Mouse (Mus musculus): ENCODE data around the gene Maco1.
A peak's percentile ranks its signal among the peaks of the same experiment; 100 is the strongest.

The Maco1 gene

DNA sequence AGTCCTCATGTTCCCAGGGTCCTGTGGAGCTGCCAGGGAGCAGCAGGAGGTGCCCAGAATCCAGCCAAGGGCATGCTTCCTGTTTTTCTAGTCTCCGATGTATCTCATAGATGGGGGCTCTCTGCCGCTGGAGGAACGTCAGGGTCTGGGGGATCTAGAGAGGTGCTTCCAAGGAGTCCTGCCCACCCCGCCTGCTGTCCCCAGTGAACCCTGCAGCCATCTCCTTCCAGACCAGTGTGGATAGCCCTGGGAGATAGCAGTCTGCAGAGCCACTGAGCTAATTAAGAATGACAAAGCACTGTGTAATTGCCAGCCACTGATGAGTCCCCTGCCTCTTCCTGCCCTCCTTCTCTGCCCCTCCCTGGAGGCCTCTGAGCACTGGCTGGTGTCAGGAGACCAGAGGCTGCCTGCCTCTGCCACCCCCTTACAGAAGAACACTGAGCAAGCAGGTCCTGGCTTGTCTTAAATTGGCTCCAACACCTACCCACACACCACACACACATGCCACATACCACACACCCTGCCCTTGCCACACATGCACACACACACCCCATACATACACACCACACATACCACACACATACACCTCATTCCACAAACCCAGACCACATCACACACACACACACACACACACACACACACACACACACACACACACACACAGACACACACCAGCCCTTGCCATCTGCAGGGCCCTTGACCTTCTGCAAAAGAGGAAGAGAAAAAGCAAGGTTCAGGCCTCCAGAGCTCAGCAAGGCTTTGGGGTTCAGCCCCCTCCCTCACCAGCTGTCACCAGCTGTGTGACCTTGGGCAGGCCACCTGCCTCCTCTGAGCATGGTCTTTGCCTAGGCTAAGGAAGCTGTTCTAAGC, 80.1 kb downstream of the Maco1 start:
- peak; percentile 65 for DNase-seq (ENCODE audit: low spot score)

DNA sequence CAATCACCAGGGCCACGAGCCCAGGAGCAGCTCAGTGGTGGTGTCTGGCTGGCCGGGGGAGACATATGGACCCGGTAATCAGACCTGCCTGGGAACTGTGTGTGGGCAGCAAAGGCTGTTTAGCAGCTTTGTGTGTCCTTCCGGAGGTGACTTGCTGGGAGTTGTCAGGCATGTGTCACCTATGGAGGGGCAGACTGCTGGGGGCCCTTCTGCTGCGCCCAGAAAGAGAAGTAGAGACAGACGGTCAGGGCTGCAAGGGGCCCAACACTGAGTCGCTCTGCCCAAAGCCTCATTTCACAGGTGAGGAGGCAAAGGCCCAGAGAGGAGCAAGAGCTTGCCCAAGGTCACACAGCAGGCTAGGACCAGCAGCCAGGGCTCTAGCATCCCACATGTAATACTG, 83.3 kb downstream of the Maco1 start:
- no peak for DNase-seq (ENCODE audit: low spot score)

DNA sequence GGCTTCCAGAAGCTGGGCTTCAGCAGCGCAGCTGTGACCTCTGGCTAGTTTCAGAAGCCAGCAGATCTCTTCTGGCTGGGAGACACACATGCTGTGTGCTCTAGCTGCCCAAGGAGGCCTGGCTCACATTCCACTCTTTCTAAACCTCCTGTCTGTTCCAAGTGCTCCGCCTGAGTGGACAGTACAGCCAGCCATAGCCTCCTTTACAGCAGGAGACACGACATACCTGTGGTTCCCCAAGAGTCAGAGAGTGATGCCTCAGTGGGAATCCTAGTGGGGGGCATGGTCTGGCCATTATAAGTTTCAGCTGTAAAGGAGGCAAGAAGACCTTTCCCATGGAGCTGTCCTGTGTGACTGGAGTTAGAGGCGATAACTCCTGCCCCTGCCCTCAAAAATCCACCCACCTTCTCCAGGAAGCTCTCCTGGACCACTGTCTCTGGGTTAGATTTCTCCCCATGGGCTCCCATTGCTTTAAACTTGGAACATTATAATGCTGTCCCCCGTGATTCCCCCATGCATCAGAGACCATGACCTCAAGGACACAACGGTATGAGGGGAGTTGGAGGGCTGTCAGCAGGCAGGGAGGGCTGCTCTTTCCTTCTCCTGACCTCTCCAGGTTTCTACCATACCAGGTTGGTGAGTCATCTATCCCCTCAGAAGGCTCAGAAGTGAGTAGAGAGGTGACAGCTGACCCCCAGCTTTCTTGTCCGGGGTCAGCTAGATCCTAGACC, 83.9 kb downstream of the Maco1 start:
- DNase-seq (ENCODE audit: low spot score): no peak

DNA sequence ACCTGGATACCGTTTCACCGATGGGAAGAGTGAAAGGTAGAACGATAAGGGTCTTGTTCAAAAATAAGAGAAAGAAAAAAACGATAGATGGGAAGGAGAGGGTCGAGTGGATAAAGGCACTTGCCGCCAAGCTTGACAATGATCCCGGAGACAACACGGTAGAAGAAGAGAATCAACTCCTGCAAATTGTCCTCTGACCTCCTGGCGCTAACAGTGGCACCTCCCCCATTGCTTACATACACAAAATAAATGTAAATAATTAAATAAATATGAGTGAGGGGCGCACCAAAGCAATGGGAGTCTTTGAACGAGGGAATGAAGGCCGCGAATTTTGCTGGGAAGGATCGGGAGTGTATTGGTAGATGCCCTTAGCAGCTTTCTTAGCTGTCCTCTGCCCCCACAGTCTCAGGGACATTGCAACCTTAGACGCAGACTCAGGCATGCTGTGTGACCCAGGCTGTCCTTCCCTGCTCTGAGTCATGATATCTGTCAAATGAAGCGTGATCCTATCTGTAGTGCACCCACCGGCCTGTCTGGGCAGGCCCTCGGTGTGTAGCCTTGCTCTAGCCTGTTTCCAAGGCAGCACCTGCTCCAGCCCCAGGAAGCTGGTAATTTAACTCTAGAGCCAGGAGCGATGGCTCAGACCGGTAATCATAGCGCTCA, 84.8 kb downstream of the Maco1 start:
- no peak for DNase-seq (ENCODE audit: low spot score)

DNA sequence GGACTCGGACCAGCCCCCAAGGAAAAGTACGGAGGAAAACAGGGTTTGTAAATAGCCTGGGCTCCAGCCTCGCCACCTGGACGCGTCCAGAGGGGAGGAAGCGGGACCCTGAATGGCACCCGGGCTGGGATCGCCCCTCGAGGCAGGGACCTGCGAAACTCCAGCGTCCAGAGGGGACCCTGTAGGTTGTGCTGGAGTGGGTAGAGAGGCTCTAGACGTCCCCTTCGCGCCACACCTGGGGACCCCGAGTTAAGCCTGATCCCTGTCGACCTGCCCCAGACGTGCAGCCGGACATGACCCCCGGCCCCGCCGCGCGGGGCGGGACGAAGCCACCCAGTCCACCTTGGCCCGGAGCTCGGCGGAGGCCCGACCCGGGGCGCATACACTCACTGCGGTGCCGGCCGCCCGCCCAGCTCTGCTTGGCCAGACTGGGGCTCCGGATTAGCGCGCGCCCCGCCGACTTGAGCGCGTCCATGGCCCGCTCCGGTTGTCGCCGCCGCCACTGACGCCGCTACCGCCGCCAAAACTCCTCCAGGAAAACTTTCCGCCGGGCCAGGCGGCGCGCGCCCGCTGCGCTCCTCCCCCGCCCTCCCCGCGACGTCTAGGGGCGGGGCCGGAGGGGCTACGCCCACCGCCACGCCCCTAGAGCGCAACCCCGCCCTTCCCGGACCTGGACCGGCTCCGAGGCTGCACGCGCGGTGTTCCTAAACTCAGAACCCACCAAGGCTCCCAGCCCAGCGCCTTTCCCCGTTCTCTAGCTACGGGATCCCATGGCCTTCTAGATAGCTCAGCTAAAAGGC, 85.5 kb downstream of the Maco1 start, which contains the start of gene Ldlrap1:
Gene Ldlrap1, minus strand, starts transcription at position 599 of the 800 bp plus-strand sequence.
- peak; percentile 84 for DNase-seq (ENCODE audit: low spot score)

DNA sequence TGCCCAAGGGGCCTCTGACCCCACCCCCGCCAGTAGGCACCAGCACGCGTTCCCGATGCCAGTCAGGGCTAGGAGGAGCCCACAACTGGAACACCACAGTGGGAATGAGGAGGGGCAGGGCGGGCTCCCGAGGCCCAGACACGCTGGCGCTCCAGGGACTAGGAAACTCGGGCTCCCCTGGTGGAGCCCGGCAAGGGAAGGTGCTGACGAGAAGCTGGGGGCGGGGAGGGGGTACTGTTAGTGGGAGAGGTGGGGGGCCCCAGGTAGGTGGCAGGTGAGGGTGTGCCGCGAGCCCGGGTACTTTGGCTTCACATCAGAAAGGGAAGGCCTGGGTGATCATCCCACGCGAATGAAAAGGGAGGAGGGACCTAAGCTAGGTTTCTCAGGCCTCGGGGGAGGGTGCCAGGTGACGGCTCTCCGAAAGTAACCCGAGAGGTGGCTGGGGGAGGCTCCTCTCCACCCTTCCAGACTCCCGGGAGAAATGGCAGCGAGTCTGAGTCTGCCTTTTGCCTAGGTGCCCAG, 86.2 kb downstream of the Maco1 start:
- peak; percentile 31 for DNase-seq (ENCODE audit: low spot score)

DNA sequence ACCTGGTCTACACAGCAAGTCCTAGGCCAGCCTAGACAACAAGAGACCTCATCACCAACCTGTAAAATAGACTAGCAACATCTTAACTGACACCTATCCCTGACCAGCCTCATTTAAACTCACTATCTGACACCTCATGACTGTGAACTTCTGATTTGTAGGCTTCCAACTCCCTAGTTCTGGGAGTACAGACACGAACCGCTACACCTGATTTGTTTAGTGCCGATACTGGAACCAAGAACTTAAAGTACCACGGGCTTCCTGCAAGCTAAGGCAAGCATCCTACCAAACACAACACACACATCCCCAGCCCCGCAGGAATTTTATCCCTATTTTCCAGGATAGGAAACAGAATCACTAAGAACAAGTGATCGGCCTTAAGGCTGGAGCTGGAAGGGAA, 86.9 kb downstream of the Maco1 start:
- DNase-seq (ENCODE audit: low spot score): no peak

DNA sequence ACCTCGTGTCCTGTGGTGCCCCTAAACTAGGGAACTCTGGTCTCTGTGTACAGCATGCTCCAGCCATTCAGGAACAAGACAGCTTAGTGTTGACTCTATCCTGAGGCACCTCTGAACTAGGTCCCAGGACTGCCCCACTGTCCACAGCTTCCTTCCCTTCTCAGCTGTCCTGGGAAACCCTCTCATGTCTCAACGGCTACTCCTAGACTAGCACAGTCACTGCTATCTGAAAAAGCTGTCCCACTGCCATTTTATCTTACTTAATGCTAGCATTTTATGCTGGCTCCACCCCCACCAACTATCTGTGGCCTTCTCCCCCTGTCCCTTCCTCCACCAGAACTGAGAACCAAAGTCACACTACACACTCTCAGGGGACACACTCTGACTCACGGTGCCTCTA, 88.8 kb downstream of the Maco1 start:
- DNase-seq (ENCODE audit: low spot score): no peak

DNA sequence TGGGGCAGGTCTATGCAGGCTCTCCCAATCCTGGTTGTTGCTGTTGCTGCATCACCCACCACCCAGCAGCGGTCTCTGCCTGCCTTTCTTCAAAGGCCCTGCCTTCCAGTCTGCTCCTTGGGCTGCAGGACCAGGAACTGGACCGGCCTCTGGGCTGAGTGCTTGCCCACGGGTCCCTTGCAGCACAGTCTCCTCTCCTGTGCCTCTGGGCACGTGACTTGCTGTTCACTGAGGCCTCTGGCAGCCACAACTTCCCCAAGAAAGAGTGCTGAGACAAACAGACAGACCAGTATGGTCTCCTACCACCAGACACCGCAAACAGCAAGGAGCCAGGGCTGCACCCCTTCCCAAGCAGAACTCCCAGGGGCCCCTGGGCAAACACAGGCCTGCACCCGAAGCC, 90.8 kb downstream of the Maco1 start:
- DNase-seq (ENCODE audit: low spot score): no peak

DNA sequence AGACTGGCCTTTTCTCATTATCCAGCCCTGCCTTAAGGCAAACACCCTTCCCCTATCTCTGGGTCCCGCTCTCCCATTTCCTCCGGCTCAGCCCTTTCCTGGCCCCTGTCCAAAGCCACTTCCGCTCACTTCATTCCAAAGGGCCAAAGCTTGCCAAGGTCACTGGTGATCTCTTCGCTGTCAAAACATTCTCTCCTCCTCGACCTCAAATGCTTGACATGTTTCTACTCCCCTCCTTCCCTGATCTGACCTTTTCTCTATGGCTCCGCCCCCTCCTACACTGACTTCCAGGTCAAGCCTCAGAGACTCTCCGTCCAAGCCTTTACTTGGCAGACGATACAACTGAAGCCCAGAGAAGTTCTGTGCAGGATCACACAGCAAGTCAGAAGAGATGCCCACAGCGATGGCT, 92.3 kb downstream of the Maco1 start:
- no peak for DNase-seq (ENCODE audit: low spot score)

DNA sequence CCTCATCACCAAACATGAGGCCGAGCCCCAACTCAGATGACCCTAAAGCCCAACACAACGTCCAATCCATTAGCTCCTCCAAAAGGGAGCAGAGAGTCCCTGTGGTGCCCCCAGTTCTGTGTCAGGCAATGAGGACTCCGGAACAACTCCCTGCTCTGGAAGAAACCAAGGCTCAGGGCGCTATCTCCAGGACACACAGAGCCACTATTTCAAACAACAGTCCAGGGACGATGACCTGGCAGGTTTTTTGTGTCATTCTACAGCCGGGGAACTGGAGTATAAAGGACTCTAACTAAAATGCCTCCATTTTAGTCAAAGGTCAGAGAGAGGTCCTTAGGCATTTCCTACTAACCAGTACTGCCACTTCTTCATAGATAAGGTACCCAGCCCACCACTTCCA, 92.9 kb downstream of the Maco1 start:
- no peak for DNase-seq (ENCODE audit: low spot score)

DNA sequence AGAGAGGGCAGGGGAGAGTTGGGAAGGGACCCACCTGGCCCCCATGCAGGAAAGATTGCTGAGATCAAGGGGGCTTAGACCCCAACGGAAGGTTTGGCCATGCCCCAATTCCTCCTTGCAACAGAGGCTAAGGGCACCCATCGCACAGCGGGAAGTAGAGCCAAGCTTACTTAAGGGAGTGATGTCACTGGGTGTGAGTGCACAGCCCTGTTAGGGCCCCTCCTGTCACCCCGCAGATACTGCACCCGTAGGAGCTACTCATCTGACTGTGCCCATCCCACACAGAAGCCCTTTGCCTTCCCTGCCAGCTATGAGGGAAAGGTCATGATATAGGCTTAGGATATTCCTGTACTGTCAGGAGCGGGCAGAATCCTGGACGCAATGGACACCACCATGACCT, 93.6 kb downstream of the Maco1 start:
- DNase-seq (ENCODE audit: low spot score): no peak

DNA sequence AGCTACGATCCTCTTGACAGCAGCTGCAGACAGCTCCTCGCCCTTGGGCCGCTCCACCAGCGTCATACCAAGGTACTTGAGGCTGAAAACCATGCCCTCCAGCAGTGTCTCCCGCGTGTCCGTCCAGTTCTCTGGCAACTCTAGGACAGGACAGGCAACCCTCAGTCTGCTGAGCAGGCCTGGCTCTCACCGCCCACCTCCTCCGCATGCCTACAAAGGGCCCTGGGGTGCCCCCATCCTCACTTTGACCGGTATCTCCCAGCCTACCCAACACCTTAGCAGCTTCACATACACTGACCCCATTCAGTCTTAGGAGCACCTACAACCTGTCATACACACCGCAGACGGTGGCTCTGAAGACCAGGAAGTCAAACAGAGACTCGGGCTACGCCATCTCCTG, 94.2 kb downstream of the Maco1 start:
- no peak for DNase-seq (ENCODE audit: low spot score)

DNA sequence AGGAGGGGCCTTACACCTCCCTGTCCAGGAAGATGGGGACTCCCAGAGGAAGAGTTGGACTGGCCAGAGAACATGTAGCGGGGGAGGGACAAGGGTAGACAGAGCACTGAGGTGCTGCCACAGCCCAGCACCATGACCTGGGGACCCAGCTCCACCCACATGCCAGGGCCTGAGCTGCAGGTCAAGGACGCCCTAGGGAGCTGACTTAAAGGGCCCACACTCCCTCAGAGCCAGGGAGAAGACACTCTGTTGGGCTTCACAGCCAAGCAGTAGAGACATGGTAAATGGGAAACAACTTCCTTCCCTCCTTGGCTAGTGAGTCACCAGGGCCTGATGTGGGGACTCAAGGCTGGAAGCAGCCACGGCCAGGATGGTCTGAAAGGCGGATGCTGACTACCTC, 94.8 kb downstream of the Maco1 start:
- no peak for DNase-seq (ENCODE audit: low spot score)

DNA sequence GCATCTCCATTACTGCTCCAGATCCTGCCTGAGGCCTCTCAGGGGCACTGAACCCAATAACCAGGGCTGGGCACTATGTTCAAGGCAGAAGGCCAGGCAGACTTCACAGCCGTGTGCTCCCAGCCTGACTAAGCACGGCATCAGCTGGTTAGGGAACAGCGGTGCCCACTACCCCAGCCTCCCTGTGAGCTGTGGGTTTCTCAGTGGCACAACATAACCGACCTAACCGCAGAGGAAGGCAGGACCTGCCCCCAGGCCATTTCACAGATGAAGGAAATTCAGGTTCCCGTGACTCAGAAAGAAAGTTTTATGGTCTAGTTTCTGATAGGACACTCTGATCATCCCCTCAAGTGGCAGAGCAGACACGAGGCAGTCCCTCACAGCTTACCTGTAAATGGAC, 96.2 kb downstream of the Maco1 start:
- DNase-seq (ENCODE audit: low spot score): no peak

DNA sequence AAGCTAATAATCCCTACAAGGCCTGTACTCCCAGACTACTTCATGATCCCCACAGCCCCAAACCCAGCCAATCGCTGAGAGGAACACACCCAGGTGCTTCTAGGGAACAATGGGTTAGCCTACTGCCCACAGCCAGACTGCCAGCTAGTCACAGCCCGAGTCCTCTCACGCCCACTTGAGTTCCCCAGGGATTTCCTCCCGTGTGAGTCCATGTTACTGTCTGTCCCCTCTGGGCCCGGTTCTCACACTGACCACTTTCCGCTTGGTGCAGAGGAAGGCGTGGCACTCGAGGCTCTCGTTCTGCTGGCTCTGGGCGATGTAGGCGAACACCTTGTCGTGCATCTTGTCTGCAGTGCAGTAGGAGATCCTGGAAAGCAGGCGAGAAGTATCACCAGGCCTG, 98.2 kb downstream of the Maco1 start:
- no peak for DNase-seq (ENCODE audit: low spot score)

DNA sequence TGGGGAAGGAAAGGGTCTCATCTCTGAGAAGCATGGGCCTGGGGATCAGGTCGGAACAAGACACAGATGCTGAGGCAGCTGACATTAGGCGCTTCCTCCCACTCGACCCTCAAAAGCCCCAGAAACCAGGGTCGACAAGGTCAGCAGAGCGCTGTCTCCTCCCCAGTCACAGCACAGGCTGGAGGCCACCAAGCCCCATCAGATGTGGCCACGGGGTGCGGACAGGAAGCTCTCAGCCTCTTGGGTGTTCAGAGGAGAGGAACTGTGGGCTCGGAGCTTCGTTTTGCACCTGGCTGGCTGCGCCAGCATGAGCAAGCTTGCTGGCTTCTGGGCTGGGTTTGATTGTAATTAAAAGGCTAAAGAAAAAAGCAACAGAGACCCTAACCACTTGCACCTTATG, 98.8 kb downstream of the Maco1 start:
- no peak for DNase-seq (ENCODE audit: low spot score)

DNA sequence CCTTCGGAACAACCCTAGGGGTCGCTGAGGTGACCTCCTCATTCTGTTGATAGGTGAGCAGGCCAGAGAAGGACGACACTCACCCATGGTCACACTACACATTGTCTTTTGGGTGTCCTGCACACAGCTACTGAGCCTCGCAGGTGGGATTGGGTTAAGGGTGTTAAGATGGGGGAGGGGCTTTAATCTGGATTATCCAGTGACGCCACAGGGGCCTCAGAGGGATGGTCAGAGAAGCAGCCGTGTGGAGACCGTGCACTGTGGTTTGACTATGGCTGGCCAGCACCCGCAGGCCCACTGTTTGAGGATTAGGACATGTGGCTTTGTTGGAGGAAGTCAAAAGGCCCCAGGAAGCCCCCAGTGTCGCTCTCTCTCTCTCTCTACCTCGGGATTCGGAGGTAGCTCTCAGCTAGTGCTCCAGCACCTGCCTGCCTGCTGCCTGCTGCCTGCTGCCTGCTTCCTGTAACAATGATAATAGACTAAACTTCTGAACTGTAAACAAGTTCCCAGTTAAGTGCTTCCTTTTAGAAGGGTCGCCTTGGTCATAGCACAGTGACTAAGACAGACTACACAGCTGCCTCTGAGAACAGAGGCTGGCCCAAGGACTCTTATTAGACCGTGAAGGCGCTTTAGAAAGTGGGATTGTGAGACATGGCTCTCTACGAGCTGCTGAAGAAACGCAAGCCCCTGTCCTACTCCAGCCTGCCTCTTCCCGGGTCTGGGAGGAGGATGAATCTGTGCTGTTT, 99.5 kb downstream of the Maco1 start:
- no peak for DNase-seq (ENCODE audit: low spot score)

DNA sequence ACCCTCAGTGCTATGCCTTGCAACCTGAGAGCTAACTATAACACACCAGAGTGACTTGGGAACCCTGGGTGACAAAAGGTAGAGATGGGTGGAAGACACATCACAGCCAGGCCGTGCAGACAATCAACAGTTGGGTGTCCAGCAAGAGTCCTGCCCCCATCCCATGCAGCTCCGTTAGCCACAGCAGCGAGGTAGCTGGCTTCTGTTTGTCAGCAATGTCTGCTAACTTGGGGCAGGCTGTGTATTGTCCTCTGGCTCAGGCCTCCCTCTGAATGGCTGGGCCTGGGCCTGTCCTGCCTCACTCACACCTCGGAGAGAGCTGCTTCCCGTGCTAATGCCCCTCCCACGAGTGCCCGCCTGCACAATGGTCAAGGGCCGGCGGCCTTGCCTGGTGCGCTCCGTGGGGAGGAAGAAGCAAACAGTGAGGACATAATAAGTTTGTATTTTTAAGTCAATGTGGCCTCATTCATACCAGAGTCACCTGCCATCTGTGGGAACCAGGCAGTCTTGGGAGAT, 100.2 kb downstream of the Maco1 start:
- DNase-seq (ENCODE audit: low spot score): no peak

Measured in retina, embryonic 14.5 days (tissue).